Mouse (Mus musculus): ENCODE results near the gene Ciz1. TPM values are rescaled to one million over a fixed set of nuclear protein-coding genes. Genes with fewer than 3 reads are reported as not detected.

The Ciz1 gene
- polyA plus RNA-seq, 1 experiment from 2014 or later = 38.4 TPM

GRCm38 (mm10) chr2:32342539-32343350 lies 9.4 kb upstream of the Ciz1 start:
- 67% methylated on average over 6 of the region's 6 CpGs for WGBS
- Histone ChIP-seq H3K9ac (ENCODE audit: low read length) (no peak overlapping the region), H3K9me3 (replicated peaks; ENCODE audit: control insufficient read depth, low read length) (no peaks in the 10 kb centered on the region), H3K4me2 (ENCODE audit: low read depth, low read length) (no peak overlapping the region), H3K27me3 (ENCODE audit: control insufficient read depth, insufficient read depth, low read length) (peaks cover 5% of the 10 kb centered on the region; the same call in 1 of the 2 replicates), H3K4me1 (ENCODE audit: control insufficient read depth, insufficient read depth, low read length) (no peaks in the 10 kb centered on the region), H3K27ac (ENCODE audit: low read length) (no peak overlapping the region), H3K36me3 (ENCODE audit: control insufficient read depth, insufficient read depth) (no peaks in the 10 kb centered on the region), H3K4me3 (ENCODE audit: low read length) (no peak overlapping the region)
- ATAC-seq (replicated peaks; ENCODE audit: extremely low read depth, insufficient read depth, low FRiP score) = no peak

DNA sequence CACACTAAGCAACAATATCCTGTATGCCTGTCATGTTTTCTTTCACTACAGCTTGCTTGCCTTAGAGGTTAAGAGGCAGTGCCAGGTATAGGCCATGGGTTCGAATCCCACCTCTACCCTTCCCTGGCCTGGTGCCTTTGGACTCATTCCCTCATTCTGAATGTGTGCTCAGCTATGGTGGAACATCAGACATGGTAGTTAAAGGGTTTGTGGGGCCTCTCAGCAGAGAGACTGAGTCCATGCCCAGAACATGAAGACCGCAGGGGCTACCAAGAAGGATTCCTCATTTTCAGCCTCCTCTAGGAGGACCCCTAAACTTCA lies 8.8 kb upstream of the Ciz1 start:
- Histone ChIP-seq H3K4me3 (ENCODE audit: low read length) (no peak overlapping the region), H3K4me2 (ENCODE audit: low read depth, low read length) (no peak overlapping the region), H3K9me3 (replicated peaks; ENCODE audit: control insufficient read depth, low read length) (no peaks in the 10 kb centered on the region), H3K9ac (ENCODE audit: low read length) (no peak overlapping the region), H3K27me3 (ENCODE audit: control insufficient read depth, insufficient read depth, low read length) (peaks cover 5% of the 10 kb centered on the region; the same call in 1 of the 2 replicates), H3K27ac (ENCODE audit: low read length) (no peak overlapping the region), H3K36me3 (ENCODE audit: control insufficient read depth, insufficient read depth) (no peaks in the 10 kb centered on the region), H3K4me1 (ENCODE audit: control insufficient read depth, insufficient read depth, low read length) (no peaks in the 10 kb centered on the region)
- no peak for ATAC-seq (replicated peaks; ENCODE audit: extremely low read depth, insufficient read depth, low FRiP score)
- WGBS = 92% methylated on average over 2 of the region's 2 CpGs

DNA sequence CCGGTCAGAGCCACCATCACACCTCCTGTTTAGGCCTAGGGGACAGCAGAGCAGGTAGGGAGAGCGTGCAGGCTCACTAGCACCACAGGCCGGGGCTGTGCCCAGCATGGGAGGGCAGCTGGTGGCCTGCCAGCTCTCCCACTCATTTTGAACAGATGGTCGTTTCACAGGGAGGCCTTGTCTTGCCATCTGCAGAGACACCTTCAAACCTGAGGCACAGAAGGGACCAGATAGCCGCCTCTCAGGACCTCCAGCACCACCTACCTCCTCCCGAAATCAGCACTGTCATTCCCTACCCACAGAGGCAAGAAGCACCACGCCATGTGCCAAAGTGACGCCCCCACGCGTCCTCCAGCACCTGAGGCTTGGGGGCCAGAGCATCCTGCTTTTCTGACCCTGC lies 8.1 kb upstream of the Ciz1 start:
- no peaks in the 10 kb centered on the region for H3K9me3 ChIP-seq (replicated peaks; ENCODE audit: control insufficient read depth, low read length)
- peaks cover 5% of the 10 kb centered on the region; the same call in 1 of the 2 replicates for H3K27me3 ChIP-seq (ENCODE audit: control insufficient read depth, insufficient read depth, low read length)
- no peaks in the 10 kb centered on the region for H3K4me1 ChIP-seq (ENCODE audit: control insufficient read depth, insufficient read depth, low read length)
- no peak overlapping the region for H3K27ac ChIP-seq (ENCODE audit: low read length)
- WGBS = 70% methylated on average over 10 of the region's 10 CpGs
- H3K9ac ChIP-seq (ENCODE audit: low read length) = no peak overlapping the region
- no peak overlapping the region for H3K4me3 ChIP-seq (ENCODE audit: low read length)
- H3K4me2 ChIP-seq (ENCODE audit: low read depth, low read length) = no peak overlapping the region
- no peak for ATAC-seq (replicated peaks; ENCODE audit: extremely low read depth, insufficient read depth, low FRiP score)
- H3K36me3 ChIP-seq (ENCODE audit: control insufficient read depth, insufficient read depth) = no peaks in the 10 kb centered on the region

DNA sequence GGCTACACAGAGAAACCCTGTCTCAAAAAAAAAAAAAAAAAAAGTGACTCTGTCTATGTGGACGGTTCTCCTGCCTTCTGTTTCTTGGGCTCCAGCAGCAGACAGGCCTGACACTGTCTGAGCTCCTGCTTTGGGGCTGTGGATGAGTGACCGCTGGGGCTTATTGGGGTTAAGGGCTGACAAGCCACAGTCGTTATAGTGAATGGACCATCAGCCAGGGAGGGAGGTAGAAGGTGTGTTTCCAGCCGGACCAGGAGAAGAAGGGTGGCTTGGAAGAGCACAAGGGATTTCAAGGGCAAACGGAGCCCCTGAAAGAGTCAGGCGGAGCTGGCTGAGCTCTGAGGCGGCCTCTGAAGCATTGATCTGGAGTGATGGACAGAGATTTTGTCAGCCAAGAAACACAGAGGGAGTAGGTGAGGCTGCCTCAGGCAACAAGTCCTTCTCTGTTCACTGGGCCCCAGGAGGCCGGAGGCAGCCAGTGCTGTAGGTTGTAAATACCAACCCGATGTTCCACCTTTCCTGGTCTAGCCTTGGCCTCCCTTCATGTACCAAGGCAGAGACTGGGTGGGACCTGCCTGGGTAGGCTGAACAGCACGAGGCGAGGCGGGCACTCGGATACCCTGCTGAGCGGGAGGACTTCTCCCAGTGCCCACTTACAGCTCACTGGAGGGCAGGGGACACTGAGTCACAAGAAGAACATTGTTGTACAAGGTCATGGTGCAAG lies 7.4 kb upstream of the Ciz1 start:
- Histone ChIP-seq H3K4me2 (ENCODE audit: low read depth, low read length) (no peak overlapping the region), H3K9ac (ENCODE audit: low read length) (no peak overlapping the region), H3K27me3 (ENCODE audit: control insufficient read depth, insufficient read depth, low read length) (peaks cover 4% of the 10 kb centered on the region; the same call in 1 of the 2 replicates), H3K4me3 (ENCODE audit: low read length) (no peak overlapping the region), H3K9me3 (replicated peaks; ENCODE audit: control insufficient read depth, low read length) (no peaks in the 10 kb centered on the region), H3K4me1 (ENCODE audit: control insufficient read depth, insufficient read depth, low read length) (no peaks in the 10 kb centered on the region), H3K27ac (ENCODE audit: low read length) (no peak overlapping the region), H3K36me3 (ENCODE audit: control insufficient read depth, insufficient read depth) (no peaks in the 10 kb centered on the region)
- 71% methylated on average over 14 of the region's 14 CpGs for WGBS
- no peak for ATAC-seq (replicated peaks; ENCODE audit: extremely low read depth, insufficient read depth, low FRiP score)

GRCm38 (mm10) chr2:32347019-32347418 lies 5.1 kb upstream of the Ciz1 start:
- Histone ChIP-seq H3K27me3 (ENCODE audit: control insufficient read depth, insufficient read depth, low read length) (peaks cover 8% of the 10 kb centered on the region), H3K4me1 (ENCODE audit: control insufficient read depth, insufficient read depth, low read length) (no peaks in the 10 kb centered on the region), H3K9ac (ENCODE audit: low read length) (no peak overlapping the region), H3K4me2 (ENCODE audit: low read depth, low read length) (no peak overlapping the region), H3K4me3 (ENCODE audit: low read length) (no peak overlapping the region), H3K9me3 (replicated peaks; ENCODE audit: control insufficient read depth, low read length) (no peaks in the 10 kb centered on the region), H3K36me3 (ENCODE audit: control insufficient read depth, insufficient read depth) (no peaks in the 10 kb centered on the region), H3K27ac (ENCODE audit: low read length) (no peak overlapping the region)
- WGBS = 67% methylated on average over 6 of the region's 6 CpGs
- no peak for ATAC-seq (replicated peaks; ENCODE audit: extremely low read depth, insufficient read depth, low FRiP score)

GRCm38 (mm10) chr2:32348311-32348710 lies 3.8 kb upstream of the Ciz1 start:
- no peak for ATAC-seq (replicated peaks; ENCODE audit: extremely low read depth, insufficient read depth, low FRiP score)
- H3K4me1 ChIP-seq (ENCODE audit: control insufficient read depth, insufficient read depth, low read length) = peaks cover 6% of the 10 kb centered on the region
- H3K36me3 ChIP-seq (ENCODE audit: control insufficient read depth, insufficient read depth) = no peaks in the 10 kb centered on the region
- peaks cover 8% of the 10 kb centered on the region for H3K27me3 ChIP-seq (ENCODE audit: control insufficient read depth, insufficient read depth, low read length)
- 76% methylated on average over 11 of the region's 11 CpGs for WGBS
- no peak overlapping the region for H3K9ac ChIP-seq (ENCODE audit: low read length)
- H3K4me2 ChIP-seq (ENCODE audit: low read depth, low read length) = no peak overlapping the region
- no peak overlapping the region for H3K27ac ChIP-seq (ENCODE audit: low read length)
- no peak overlapping the region for H3K4me3 ChIP-seq (ENCODE audit: low read length)
- H3K9me3 ChIP-seq (replicated peaks; ENCODE audit: control insufficient read depth, low read length) = no peaks in the 10 kb centered on the region

DNA sequence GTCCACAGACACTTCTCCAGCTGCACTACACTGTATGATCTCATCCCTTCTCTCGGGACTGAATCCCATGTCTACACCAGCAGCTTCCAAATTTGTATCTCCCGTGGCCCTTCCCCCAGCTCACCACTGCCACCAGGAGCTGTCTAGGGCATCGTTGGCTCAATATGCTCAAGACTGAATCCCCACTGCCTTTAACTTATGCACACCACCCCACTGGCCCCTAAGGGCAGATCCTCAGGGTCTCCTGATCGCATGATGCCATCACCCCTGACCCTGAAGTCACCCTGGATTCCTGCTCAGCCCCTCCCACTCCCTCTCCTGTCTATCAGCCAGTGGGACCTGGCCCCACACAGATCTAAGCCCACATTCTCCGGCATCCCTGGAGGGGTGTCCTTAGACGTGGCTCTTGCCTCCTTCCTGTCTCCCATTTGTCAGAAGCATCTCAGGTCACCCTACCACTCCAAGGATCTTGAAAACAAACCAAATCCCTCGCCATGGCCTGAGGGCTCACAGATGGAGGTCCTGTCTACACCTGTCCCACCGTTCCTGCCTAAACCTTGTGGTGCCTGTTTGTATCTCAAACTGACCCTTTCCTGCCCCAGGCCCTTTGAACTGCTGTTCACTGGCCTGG lies 2.4 kb upstream of the Ciz1 start:
- Histone ChIP-seq H3K4me3 (ENCODE audit: low read length) (no peak overlapping the region), H3K27me3 (ENCODE audit: control insufficient read depth, insufficient read depth, low read length) (peaks cover 8% of the 10 kb centered on the region), H3K36me3 (ENCODE audit: control insufficient read depth, insufficient read depth) (no peaks in the 10 kb centered on the region), H3K9me3 (replicated peaks; ENCODE audit: control insufficient read depth, low read length) (no peaks in the 10 kb centered on the region), H3K4me1 (ENCODE audit: control insufficient read depth, insufficient read depth, low read length) (peaks cover 16% of the 10 kb centered on the region), H3K9ac (ENCODE audit: low read length) (no peak overlapping the region), H3K4me2 (ENCODE audit: low read depth, low read length) (no peak overlapping the region), H3K27ac (ENCODE audit: low read length) (no peak overlapping the region)
- ATAC-seq (replicated peaks; ENCODE audit: extremely low read depth, insufficient read depth, low FRiP score) = no peak
- WGBS = 47% methylated on average over 8 of the region's 8 CpGs

DNA sequence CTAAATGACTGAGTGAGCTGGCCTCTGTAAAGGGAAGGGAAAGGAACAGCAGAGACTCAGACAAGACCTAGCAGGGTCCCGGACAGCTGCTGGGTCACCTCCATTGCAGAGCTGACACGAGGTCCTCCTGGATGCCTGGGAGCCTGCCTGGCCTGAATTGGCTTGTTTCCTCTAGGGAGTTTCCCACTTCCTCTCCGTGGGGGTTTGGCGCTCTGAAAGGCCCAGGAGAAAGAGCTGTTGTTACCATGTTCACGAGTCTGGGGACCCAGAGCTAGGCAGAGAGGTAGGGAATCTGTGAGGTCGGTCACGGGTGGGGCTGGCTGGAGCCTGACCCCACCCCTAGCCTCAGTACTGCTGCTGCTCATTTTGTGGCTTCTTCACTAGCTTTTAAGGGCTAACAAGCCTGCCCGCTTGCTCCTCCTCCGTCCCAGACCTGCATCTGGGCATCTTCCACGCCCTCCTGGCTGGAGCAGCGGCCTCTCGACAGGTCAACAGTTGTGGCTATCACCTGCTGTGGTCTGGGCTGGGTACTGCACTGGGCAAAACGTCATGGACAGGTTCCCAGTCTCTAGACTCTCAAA lies 1.6 kb upstream of the Ciz1 start:
- Histone ChIP-seq H3K4me3 (ENCODE audit: low read length) (no peak overlapping the region), H3K4me2 (ENCODE audit: low read depth, low read length) (no peak overlapping the region), H3K27me3 (ENCODE audit: control insufficient read depth, insufficient read depth, low read length) (peaks cover 8% of the 10 kb centered on the region), H3K36me3 (ENCODE audit: control insufficient read depth, insufficient read depth) (no peaks in the 10 kb centered on the region), H3K4me1 (ENCODE audit: control insufficient read depth, insufficient read depth, low read length) (peaks cover 18% of the 10 kb centered on the region), H3K27ac (ENCODE audit: low read length) (no peak overlapping the region), H3K9ac (ENCODE audit: low read length) (no peak overlapping the region), H3K9me3 (replicated peaks; ENCODE audit: control insufficient read depth, low read length) (no peaks in the 10 kb centered on the region)
- no peak for ATAC-seq (replicated peaks; ENCODE audit: extremely low read depth, insufficient read depth, low FRiP score)
- 47% methylated on average over 13 of the region's 13 CpGs for WGBS

Data from heart, embryonic 16.5 days (tissue).